Mouse (Mus musculus) limb, embryonic 10.5 days (tissue): ENCODE measurements at regions not wholly inside any gene's neighbourhood (a gene's known extent, or its start where the extent isn't known, plus 50 kb on each side); places are given as distances from the start of the nearest gene placed in this dataset.
A peak's percentile ranks its signal among the peaks of the same experiment; 100 is the strongest.

Experiments used
- DNase-seq: peaks from one replicate; pipeline ENCODE4 v3.0.0-alpha.2; 2017; ENCODE audit warnings: low spot score
- H3K27ac ChIP-seq: fragments of 300-500 bp; sonication (generic); 2 replicates; pipeline ENCODE4 v1.5.1; 2016; ENCODE audit warnings: mild to moderate bottlenecking
- H3K27me3 ChIP-seq: fragments of 300-500 bp; sonication (generic); 2 replicates; pipeline ENCODE4 v1.6.1; 2016; ENCODE audit warnings: low read depth, mild to moderate bottlenecking; ENCODE audit not compliant: poor library complexity, severe bottlenecking
- H3K36me3 ChIP-seq: fragments of 300-500 bp; sonication (generic); 2 replicates; pipeline ENCODE4 v1.6.1; 2016; ENCODE audit warnings: mild to moderate bottlenecking, moderate library complexity
- H3K4me1 ChIP-seq: fragments of 300-500 bp; sonication (generic); 2 replicates; pipeline ENCODE4 v1.6.1; 2016
- H3K4me3 ChIP-seq: fragments of 300-500 bp; sonication (generic); 2 replicates; pipeline ENCODE4 v1.5.1; 2016; ENCODE audit warnings: mild to moderate bottlenecking, moderate library complexity
- H3K9me3 ChIP-seq: fragments of 300-500 bp; sonication (generic); replicated peaks from 2 replicates; pipeline ENCODE4 v1.6.1; 2016; ENCODE audit warnings: mild to moderate bottlenecking
- WGBS: fragments of 180-500 bp; shearing (Covaris S2); methylation state at CpG from one replicate; pipeline ENCODE4 v1.1.7; 2016; 5-methylcytosine and 5-hydroxymethylcytosine counted together

DNA sequence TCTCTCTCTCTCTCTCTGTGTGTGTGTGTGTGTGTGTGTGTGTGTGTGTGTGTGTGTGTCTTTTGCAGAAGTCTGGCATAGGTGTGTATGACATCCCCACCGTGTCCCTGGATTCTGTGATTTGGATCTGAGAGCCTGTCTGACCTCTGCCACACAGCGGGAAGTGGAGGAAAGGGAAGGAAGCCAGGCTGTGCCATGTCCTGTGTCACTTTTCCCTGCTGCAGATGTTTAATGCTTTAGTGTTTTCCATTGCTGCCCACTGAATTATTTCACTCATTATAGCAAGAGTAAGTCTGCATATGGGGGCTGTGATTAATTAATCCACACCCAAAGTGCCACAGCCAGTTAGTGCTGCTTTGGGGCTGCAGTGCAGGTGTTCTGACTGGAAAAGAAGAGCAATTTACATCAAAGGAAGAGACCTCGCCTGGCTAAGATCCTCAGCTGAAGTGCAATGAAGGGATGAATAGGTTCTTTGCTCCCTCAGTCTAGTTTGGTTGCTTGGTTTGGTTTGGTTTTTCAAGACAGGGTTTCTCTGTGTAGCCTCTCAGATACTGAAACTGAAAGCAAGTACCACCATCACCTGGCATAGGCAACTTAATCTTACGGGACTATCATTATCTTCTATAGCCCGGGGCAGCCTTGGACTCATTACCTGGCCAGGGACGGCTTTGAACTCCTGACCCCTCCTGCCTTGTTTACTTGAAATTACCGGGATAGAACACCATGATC, 51.2 kb upstream of the Kdm7a start:
- H3K27ac ChIP-seq = peak overlapping the region; percentile 90
- H3K9me3 ChIP-seq = no peaks in the 10 kb centered on the region
- H3K36me3 ChIP-seq = no peaks in the 10 kb centered on the region
- DNase-seq = no peak
- peak overlapping the region; percentile 60 for H3K4me3 ChIP-seq
- peaks cover 29% of the 10 kb centered on the region for H3K4me1 ChIP-seq
- 31% methylated on average over 7 of the region's 7 CpGs for WGBS
- H3K27me3 ChIP-seq = peaks cover 25% of the 10 kb centered on the region

DNA sequence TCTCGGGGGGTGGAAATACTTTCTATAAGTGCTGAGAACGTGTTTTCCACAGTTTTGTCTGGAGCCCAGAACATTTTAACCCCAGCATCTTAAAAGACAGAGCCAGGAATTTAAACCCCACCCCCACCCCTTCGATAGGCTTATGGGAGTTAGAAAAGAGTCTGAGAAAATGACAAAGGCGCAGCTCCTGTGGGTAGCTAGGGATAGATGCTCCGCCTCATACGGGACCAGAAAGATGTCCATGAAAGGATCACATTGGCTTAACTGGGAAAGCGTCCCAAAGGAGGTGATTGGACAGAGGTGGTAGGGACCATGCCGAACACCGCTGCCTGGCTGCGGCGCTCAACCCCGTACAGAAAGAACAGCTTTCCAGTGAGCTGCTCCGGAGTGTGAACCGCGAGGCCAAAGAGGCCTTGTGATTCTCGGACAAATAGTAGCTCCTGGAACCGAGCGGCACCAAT, 50.6 kb upstream of the Kdm7a start:
- Histone ChIP-seq H3K36me3 (no peaks in the 10 kb centered on the region), H3K27me3 (peaks cover 25% of the 10 kb centered on the region), H3K4me3 (peak overlapping the region; percentile 60), H3K9me3 (no peaks in the 10 kb centered on the region), H3K4me1 (peaks cover 28% of the 10 kb centered on the region), H3K27ac (peak overlapping the region; percentile 90)
- DNase-seq = peak; percentile 68
- 2% methylated on average over 18 of the region's 18 CpGs for WGBS

DNA sequence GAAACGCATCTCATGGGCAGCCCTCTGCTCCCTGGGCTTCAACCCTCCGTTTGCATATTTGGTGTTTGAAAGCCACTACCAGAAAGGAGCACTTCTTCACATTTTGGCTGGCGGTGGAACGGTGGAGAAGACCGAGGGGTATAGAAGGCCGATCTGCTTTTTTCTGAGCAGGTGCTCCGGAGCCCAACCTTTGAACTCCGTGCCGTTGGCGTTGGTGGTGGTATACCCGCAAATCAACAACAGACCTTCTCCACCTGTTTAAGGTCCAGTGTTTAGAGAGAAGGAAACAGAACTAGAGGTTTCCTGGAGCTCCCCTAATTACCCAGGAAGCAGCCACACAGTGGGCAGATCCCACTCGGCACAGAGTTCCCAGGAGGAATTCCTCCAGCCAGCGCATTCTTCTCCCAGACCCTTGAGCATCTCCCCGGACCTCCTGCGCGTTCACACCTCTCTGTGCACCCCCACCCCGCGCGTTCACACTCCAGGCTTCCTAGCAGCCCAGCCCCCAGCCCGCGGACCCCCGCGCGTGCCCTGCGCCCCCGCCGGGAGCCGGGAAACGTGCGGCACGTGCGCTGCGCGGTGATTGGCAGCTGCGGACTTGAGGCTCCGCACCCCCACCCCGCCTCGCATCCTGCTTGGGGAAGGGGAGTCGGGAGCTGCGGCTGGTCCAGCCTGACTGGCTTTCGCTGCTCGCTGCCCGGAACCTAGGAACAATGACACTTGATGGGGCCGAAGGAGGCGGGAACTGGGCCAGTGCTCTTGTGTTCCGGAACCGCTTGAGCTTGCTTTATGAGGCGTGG, 49.9 kb upstream of the Kdm7a start:
- DNase-seq = peak; percentile 89
- no peaks in the 10 kb centered on the region for H3K36me3 ChIP-seq
- 2% methylated on average over 48 of the region's 48 CpGs for WGBS
- peaks cover 28% of the 10 kb centered on the region for H3K4me1 ChIP-seq
- peak overlapping the region; percentile 90 for H3K27ac ChIP-seq
- peak overlapping the region; percentile 60 for H3K4me3 ChIP-seq
- H3K9me3 ChIP-seq = no peaks in the 10 kb centered on the region
- H3K27me3 ChIP-seq = peaks cover 25% of the 10 kb centered on the region
